Mouse (Mus musculus) E14TG2a.4 (cell line): Measurements from ENCODE around the gene Mybph.

ENCODE experiments used
- CTCF ChIP-seq: conservative IDR thresholded peaks from 2 replicates; pipeline ENCODE4 v1.5.1; 2014; ENCODE audit warnings: low read length
- NANOG ChIP-seq: IDR thresholded peaks from 2 replicates; pipeline ENCODE4 v1.6.1; 2014; ENCODE audit warnings: borderline replicate concordance, low read length, mixed read lengths

DNA sequence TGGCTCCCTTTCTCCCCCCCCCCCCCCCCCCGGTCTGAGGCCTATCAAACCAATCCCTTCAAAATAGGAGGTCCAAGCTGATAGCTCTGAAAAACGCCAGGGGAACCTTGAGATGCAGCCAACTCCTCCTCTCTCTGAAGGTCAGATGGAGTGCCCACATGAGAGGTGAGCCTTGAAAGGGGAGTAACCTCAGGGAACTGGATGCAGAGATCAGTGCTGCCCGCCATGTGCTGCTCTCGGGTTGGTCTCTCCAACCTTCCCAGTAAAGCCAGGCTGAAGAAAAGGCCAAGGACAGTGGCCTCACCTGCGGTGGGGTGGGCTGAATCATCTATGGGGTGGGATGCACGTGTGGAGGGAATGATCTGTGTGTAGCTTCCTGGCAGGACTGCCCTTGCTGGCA is 19.1 kb downstream of the Mybph start:
- TF ChIP-seq CTCF: no peak
- no peak for TF ChIP-seq NANOG
